Mouse (Mus musculus): Measurements from ENCODE around the gene Ptprd.

The Ptprd gene

GRCm38 (mm10) chr4:77233243-77233642, 978.5 kb downstream of the Ptprd start:
- no peak for DNase-seq

- no peak for DNase-seq
These were observed 1042.9 kb downstream of the Ptprd start for GRCm38 (mm10) chr4:77168866-77169265.

GRCm38 (mm10) chr4:77157601-77158000, 1054.2 kb downstream of the Ptprd start:
- DNase-seq: peak; percentile 25 to 54

GRCm38 (mm10) chr4:77155561-77155960, 1056.2 kb downstream of the Ptprd start:
- DNase-seq: no peak

GRCm38 (mm10) chr4:77155037-77155436, 1056.7 kb downstream of the Ptprd start:
- DNase-seq: no peak

- DNase-seq: no peak
These were observed 1086.9 kb downstream of the Ptprd start for GRCm38 (mm10) chr4:77124852-77125251.

GRCm38 (mm10) chr4:77110894-77111293, 1100.9 kb downstream of the Ptprd start:
- no peak for DNase-seq

GRCm38 (mm10) chr4:77107291-77107690, 1104.5 kb downstream of the Ptprd start:
- DNase-seq: no peak

GRCm38 (mm10) chr4:77083165-77083564, 1128.6 kb downstream of the Ptprd start:
- DNase-seq: peak; percentile 13 to 70

- no peak for DNase-seq
These were observed 1134.2 kb downstream of the Ptprd start for GRCm38 (mm10) chr4:77077607-77078006.

GRCm38 (mm10) chr4:77050536-77051207, 1161.1 kb downstream of the Ptprd start:
- DNase-seq: no peak

- no peak for DNase-seq
These were observed 1207.3 kb downstream of the Ptprd start for GRCm38 (mm10) chr4:77004483-77004882.

GRCm38 (mm10) chr4:76996172-76996571, 1215.6 kb downstream of the Ptprd start:
- DNase-seq: no peak

GRCm38 (mm10) chr4:76989961-76990360, 1221.8 kb downstream of the Ptprd start:
- DNase-seq: no peak

GRCm38 (mm10) chr4:76977056-76977809, 1234.5 kb downstream of the Ptprd start:
- no peak for DNase-seq

GRCm38 (mm10) chr4:76948251-76948650, 1263.5 kb downstream of the Ptprd start:
- DNase-seq: peak; percentile 10 to 34

GRCm38 (mm10) chr4:76941382-76942360, 1270.1 kb downstream of the Ptprd start:
- DNase-seq: no peak

GRCm38 (mm10) chr4:76931559-76931958, 1280.2 kb downstream of the Ptprd start:
- no peak for DNase-seq

- no peak for DNase-seq
These were observed 1298.1 kb downstream of the Ptprd start for GRCm38 (mm10) chr4:76913532-76914150.

- no peak for DNase-seq
These were observed 1310.1 kb downstream of the Ptprd start for GRCm38 (mm10) chr4:76901692-76902091.

GRCm38 (mm10) chr4:76889669-76890068, 1322.1 kb downstream of the Ptprd start:
- no peak for DNase-seq

GRCm38 (mm10) chr4:76881610-76882009, 1330.2 kb downstream of the Ptprd start:
- DNase-seq: no peak

GRCm38 (mm10) chr4:76870971-76871370, 1340.8 kb downstream of the Ptprd start:
- DNase-seq: no peak
